Mouse (Mus musculus) central nervous system, embryonic 18 days (tissue): ENCODE data around the gene Pck2. TPM values are rescaled to one million over a fixed set of nuclear protein-coding genes. Genes with fewer than 3 reads are reported as not detected.

Source experiments
- polyA plus RNA-seq: library from polyadenylated mRNA; depleted of rRNA; stranded (reverse); fragments of >200 nt; gene quantifications from 2 replicates; pipeline ENCODE4 v1.2.3, GENCODE M21; 2012; rRNA removed

The Pck2 gene
- polyA plus RNA-seq, result 22.0 and 24.8 TPM in 2 replicates

DNA sequence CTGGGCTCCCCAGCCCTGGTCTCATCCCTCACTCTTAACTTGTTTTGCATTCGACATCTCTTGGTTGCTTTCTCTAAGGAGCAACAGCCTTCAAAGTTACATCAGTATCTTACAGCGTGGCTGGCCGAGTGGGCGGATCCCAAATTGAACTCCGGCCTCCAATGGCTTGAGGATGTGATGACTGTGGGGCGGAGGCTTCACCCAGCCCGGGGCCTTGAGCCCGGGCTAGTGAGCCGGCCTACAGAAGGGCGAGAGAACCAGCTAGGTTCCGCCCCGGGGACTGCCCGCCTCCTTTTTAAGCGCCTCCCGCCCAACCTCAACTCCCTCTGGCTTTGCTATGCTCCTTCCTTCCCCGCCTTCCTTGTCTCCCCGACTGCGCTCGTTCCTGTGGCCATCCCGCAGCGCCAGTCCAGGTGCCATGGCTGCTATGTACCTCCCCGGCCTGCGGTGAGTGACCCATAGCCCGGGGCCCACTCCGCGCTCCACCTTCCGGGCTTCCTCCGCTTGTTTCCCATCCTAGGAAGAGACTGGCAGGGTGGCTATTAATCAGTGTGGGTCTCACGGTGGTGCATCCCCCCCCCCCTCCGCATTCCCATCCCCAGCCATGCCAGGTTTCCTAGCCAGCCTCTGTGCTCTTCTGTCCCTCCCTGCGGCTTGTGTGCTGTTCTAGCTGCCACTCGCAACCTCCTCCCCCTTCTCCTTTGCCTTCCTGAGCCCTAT, at the start of gene Pck2:
Gene Pck2 (plus strand): TSS at position 200 of the 720 bp plus-strand sequence.

DNA sequence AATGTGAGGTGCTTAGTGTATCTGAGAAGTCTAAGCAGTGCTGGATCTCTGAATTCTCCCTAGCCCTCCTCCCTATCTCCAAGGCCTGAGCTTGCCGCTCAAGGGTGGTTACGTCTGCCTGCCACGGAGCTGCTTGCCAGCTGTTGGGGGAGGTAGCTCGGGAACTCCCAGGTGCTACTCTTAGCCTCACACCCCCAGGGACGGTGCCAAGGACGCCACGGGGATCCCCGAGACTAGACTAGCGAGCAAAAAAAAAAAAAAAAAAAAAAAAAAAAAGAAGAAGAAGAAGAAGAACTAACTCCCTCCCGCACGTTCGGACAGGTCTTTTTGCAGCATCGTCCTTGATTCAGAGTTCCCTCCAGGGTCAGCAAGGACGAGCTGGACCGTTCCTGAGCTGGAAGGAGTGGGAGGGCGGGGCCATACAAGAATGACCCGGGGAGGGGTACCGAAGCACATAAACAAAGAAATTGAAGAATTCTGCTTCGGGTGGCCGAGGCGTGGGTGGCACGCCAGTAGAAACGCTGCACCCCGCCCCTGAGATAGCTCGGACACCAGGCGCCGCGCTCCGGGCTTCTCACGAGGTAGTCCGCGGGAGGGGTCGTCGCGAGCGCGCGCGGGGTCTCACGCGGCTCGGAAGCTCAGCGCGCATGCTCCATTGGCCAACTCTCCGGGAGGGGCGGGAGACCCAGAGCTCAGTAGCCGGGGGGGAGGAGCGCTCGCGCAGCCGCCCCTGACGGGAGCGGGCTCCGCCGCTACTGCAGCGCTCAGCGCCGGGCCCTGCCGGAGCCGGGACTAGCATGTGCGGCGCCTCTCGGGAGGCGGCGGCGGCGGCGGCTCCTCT, 49.5 kb upstream of the Pck2 start, which contains the start of gene Carmil3:
Gene Carmil3 (plus strand): TSS at position 291 of the 841 bp plus-strand sequence.

GRCm38 (mm10) chr14:55510125-55510731, 29.8 kb upstream of the Pck2 start, which contains the start of gene Cpne6:
TSS of gene Cpne6 (plus strand) at chr14:55510445.

GRCm38 (mm10) chr14:55524785-55525184, 15.3 kb upstream of the Pck2 start, which contains the start of gene Nrl:
TSS of gene Nrl (minus strand) at chr14:55524981.

DNA sequence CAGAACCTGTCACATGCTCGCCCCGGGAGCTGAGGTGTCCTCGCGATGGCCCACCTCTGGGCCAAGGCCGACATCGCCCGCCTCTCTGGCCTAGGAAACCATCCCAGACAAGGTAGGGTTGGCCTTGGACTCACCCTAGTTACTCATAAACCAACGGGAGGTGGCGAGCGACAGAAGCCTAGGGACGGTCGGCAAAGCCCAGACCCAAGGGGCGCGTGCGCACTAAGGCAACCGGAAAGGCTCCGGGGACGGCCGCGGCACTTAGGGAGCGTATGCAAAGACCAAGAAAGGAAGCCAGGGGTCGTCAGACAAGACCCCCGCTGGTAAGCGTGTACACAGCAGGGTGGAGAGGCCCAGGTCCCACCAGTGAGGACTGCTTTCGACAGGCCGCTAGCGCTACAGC, 19.7 kb downstream of the Pck2 start, which contains the start of gene Dcaf11:
Gene Dcaf11 (plus strand): TSS at position 208 of the 403 bp plus-strand sequence.

GRCm38 (mm10) chr14:55560202-55561073, 20.4 kb downstream of the Pck2 start, which contains the start of gene A730061H03Rik:
TSS of gene A730061H03Rik (minus strand) at chr14:55560406.

GRCm38 (mm10) chr14:55575302-55575701, 35.2 kb downstream of the Pck2 start, which contains the start of gene Fitm1:
TSS of gene Fitm1 (plus strand) at chr14:55575617.

DNA sequence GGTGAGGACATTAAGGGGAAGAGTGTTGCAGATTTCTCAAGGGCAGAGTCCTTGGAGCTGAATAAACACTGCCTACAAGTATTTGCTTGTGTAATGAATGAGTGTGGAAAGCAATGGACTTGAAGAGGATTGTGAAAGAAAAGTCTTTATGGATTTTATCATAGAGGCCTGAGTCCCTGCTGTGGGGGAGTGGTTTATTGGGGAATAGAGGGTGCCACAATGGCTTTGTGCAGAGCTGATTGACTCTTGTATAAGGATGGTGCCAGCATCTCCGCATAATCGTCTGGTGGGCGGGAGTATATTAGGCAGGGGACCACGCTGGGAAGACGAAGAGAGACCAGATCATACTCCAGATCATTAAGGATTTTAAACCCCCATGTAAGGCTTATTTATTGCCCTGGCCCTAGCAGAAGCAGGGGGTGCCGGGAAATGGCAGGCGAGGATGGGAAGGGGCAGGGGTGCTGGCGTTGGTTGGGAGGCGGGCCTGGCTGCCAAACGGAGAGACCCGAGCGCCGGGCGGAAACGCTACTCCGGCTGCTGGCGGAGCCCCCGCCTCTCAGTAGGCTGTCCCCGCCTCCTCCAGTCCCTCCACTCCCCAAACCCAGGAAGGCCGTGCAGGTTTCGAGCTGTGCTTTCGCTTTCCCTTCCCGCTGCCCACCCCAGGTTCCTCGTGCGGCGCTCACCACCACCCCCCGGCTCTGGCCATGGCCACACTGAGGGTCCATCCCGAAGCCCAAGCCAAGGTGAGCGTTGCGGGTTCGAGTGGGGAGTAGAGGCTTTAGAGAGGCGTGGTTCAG, 38.0 kb downstream of the Pck2 start, which contains the start of gene Psme1:
Gene Psme1 (plus strand): TSS at position 253 of the 797 bp plus-strand sequence.

GRCm38 (mm10) chr14:55584702-55585565, 44.9 kb downstream of the Pck2 start, which contains the start of gene Emc9:
TSS of gene Emc9 (minus strand) at chr14:55585302.

DNA sequence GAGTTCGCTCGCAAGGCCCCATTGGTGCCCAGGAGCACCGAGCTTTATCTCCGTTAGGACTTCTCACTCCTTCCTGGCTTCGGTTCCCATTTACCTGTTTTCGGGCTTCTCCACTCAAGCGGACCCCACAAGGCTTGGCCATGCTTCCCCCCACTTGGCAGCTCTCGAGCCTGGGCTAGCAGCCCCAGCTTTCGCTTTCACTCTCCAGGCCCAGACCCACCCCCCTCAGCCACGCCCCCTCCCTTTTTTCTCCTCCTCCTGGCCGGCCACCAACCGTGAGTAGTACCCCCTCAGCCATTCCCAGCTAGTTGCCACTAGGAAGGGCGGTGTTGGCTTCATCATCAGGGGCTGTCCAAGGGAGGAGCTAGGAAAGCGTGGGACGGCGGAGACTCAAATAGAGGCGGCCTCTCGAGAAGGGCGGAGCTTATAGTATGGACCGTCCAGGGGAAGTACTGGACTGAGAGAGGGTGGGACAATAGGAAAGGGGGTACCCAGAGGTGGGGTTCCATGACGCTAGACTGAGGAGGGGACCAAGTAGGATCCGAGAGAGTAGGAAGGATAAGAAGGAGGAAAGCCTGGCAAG, 50.8 kb downstream of the Pck2 start, which contains the start of gene Psme2:
Gene Psme2 (minus strand): TSS at position 366 of the 583 bp plus-strand sequence.

DNA sequence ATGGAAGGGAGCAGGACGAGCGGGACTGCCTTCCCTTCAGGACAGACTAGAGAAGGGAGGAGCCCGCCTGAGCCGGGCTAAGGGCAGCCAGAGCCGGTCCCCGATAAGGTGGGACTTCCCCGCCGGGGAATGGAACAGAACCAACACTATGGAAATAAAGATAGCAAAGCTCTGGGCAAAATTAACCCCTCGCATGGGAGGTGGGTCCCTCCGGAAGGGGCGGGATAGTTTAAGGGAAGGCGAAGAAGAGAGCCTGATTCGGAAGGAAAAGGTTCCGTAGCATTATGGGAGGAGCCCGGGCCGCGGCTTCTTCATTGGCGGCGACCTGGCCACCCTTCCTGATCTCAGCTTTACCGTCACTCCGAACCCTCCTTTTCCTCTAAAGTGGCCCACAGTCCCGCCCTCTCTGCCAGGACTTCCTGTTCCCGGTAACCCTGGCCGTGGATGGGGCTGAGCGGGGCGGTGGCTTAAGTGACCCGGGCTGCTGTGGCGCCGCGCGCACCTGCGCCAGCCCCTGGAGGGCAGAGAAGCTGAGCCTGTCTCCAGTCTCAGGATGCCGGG, 51.3 kb downstream of the Pck2 start, which contains the start of gene Rnf31:
Gene Rnf31 (plus strand): TSS at position 378 of the 561 bp plus-strand sequence.

Other genes with a start within 250 kb of the Pck2 start
- gene Dhrs4, start 61.5 kb upstream of the Pck2 start, polyA plus RNA-seq, result 14.6 and 15.1 TPM in 2 replicates
- gene Carmil3, start 49.6 kb upstream of the Pck2 start, polyA plus RNA-seq, result 237 and 240 TPM in 2 replicates
- 44.9 and 48.5 TPM in 2 replicates for gene Cpne6, start 29.8 kb upstream of the Pck2 start, polyA plus RNA-seq
- 0.96 and 1.5 TPM in 2 replicates for gene Nrl, start 15.3 kb upstream of the Pck2 start, polyA plus RNA-seq
- gene Dcaf11, start 19.7 kb downstream of the Pck2 start, polyA plus RNA-seq, result 98.1 and 109 TPM in 2 replicates
- 0.59 TPM in 1 of 2 replicates, not detected in the other for gene A730061H03Rik, start 20.1 kb downstream of the Pck2 start, polyA plus RNA-seq
- 0.08 and 2.9 TPM in 2 replicates for gene Fitm1, start 35.4 kb downstream of the Pck2 start, polyA plus RNA-seq
- 138 and 140 TPM in 2 replicates for gene Psme1, start 37.9 kb downstream of the Pck2 start, polyA plus RNA-seq
- gene Emc9, start 45.0 kb downstream of the Pck2 start, polyA plus RNA-seq, result 43.1 and 47.2 TPM in 2 replicates
- gene Psme2, start 50.8 kb downstream of the Pck2 start, polyA plus RNA-seq, result 76.9 and 77.8 TPM in 2 replicates
- gene Rnf31, start 51.4 kb downstream of the Pck2 start, polyA plus RNA-seq, result 21.9 and 24.7 TPM in 2 replicates
- 24.2 and 30.3 TPM in 2 replicates for gene Irf9, start 63.3 kb downstream of the Pck2 start, polyA plus RNA-seq
- gene Rec8, start 77.8 kb downstream of the Pck2 start, polyA plus RNA-seq, result 17.6 and 22.2 TPM in 2 replicates
- 202 and 205 TPM in 2 replicates for gene Ipo4, start 95.7 kb downstream of the Pck2 start, polyA plus RNA-seq
- gene Gm49378, start 97.6 kb downstream of the Pck2 start, polyA plus RNA-seq, result 5.1 TPM in 2 replicates
- gene Tm9sf1, start 103.5 kb downstream of the Pck2 start, polyA plus RNA-seq, result 35.5 and 36.6 TPM in 2 replicates
- gene Tssk4, start 109.9 kb downstream of the Pck2 start, polyA plus RNA-seq, result 1.2 and 1.4 TPM in 2 replicates
- gene Mdp1, start 120.2 kb downstream of the Pck2 start, polyA plus RNA-seq, result 49.7 and 51.7 TPM in 2 replicates
- gene Gmpr2, start 131.7 kb downstream of the Pck2 start, polyA plus RNA-seq, result 39.3 and 44.8 TPM in 2 replicates
- 467 and 498 TPM in 2 replicates for gene Nedd8, start 131.9 kb downstream of the Pck2 start, polyA plus RNA-seq
- 19.4 and 19.8 TPM in 2 replicates for gene Tinf2, start 141.6 kb downstream of the Pck2 start, polyA plus RNA-seq
- gene Tgm1, start 173.7 kb downstream of the Pck2 start, polyA plus RNA-seq, result 0.31 and 2.6 TPM in 2 replicates
- 70.1 and 73.0 TPM in 2 replicates for gene Rabggta, start 182.0 kb downstream of the Pck2 start, polyA plus RNA-seq
- gene Dhrs1, start 205.4 kb downstream of the Pck2 start, polyA plus RNA-seq, result 87.8 and 91.7 TPM in 2 replicates
- gene Nop9, start 205.4 kb downstream of the Pck2 start, polyA plus RNA-seq, result 18.7 and 19.3 TPM in 2 replicates
- 0.88 and 1.0 TPM in 2 replicates for gene Cideb, start 218.2 kb downstream of the Pck2 start, polyA plus RNA-seq
- 0.35 and 0.48 TPM in 2 replicates for gene Ltb4r2, start 221.2 kb downstream of the Pck2 start, polyA plus RNA-seq
- 0.47 and 0.59 TPM in 2 replicates for gene Ltb4r1, start 225.7 kb downstream of the Pck2 start, polyA plus RNA-seq
- 2.7 and 3.0 TPM in 2 replicates for gene Adcy4, start 243.8 kb downstream of the Pck2 start, polyA plus RNA-seq
- 1.1 and 1.3 TPM in 2 replicates for gene Ripk3, start 248.6 kb downstream of the Pck2 start, polyA plus RNA-seq